Mouse (Mus musculus) cerebellum, adult (tissue): ENCODE results near the gene Layn.
A peak's percentile ranks its signal among the peaks of the same experiment; 100 is the strongest.

Experiments
- ATAC-seq: cut with Nextera tagmentation; 2 replicates; pipeline ENCODE4 v1.9.2; 2017; ENCODE audit warnings: mild to moderate bottlenecking, moderate library complexity, mixed read lengths; ENCODE audit not compliant: insufficient number of reproducible peaks, low FRiP score, low TSS enrichment

The Layn gene

DNA sequence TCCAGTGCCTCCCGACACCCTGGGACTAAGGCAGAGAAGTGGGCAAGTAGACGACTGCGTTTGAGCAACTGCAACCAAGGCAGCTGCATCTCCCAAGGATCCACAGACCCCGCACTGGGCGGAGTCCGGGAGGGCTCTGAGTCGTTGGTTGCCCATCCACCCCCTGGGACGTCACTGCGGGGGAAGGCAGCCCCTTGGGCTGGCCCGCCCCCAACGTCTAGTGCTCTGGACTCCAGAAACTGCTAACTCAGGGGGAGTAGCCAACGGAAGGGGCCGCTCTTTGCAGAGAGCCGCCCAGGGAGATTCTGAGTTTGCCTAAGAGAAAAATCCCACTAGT is at the start of gene Layn:
Gene Layn, minus strand, starts transcription at position 116 of the 337 bp plus-strand sequence.
- ATAC-seq = no peak

DNA sequence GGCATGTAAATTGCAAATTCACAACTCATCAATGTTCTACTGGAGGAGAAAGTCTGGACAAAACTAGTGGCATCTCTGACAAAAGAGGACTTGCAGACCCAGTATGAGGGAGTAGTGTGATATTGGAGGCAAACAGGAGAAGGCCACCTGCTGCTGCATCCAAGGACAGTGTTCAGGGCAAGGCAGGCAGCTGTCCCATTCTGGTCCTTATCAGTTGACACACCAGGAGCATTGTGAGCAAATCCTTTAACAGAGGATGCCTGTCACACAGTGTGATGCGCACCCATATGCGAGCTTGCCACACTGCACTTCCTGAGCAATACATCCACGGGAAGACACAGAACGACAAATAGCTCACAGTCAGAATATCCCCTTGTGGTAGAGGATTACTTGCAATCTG is 37.9 kb upstream of the Layn start:
- ATAC-seq = no peak

DNA sequence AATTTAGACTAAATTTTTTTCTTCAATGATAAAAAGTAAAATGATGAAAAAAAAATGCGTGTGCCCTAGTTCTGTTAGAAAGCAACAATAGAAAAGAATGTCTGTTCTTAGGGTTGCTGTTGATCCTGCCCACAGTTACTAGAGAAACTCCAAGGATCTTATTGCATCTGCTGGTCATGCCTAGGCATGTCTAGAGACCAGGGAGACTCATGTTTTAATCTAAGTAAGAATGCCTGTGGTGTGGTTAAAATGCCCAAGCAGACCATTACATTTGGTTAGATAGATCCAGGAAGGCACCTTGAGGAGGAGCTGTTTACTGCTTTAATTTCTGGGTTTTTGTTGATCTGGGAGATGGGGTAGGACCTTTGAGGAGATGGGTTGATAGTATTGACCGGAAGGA is 28.9 kb upstream of the Layn start:
- ATAC-seq = no peak

DNA sequence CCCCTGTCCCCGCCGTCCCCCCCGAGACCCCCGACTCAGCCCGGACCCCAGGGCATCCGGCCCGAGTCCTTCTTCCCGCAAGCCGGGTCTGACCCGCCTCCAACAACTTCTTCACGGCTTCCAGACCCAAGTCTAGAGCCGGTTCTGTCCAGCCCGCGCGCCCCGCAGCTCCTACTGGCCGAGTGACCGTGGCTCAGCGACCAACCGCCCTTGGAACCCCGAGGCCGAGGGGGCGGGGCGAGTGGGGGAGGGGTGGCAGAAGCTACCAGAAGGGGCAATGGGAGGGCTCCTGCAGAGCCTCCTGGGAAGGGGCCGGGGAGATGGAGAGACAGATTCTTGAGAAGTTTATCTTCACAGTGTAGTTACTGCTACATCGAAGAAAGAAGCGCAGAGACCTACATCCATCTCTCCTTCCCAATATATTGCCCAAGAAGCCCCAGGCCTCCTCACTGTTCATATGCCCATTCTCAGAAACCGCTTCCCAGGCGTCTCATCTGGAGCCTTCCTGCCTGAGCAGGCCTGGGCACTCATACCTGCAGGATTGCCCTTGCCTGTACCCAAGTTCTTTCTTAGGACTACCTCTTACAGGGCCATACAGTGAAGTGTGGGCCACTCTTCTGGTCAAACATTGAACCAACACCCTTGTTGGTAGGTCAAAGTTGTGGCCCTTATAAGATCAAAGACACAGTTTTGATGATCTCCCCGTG is 27.1 kb upstream of the Layn start:
- ATAC-seq = no peak; the same call in 1 of the 2 replicates

DNA sequence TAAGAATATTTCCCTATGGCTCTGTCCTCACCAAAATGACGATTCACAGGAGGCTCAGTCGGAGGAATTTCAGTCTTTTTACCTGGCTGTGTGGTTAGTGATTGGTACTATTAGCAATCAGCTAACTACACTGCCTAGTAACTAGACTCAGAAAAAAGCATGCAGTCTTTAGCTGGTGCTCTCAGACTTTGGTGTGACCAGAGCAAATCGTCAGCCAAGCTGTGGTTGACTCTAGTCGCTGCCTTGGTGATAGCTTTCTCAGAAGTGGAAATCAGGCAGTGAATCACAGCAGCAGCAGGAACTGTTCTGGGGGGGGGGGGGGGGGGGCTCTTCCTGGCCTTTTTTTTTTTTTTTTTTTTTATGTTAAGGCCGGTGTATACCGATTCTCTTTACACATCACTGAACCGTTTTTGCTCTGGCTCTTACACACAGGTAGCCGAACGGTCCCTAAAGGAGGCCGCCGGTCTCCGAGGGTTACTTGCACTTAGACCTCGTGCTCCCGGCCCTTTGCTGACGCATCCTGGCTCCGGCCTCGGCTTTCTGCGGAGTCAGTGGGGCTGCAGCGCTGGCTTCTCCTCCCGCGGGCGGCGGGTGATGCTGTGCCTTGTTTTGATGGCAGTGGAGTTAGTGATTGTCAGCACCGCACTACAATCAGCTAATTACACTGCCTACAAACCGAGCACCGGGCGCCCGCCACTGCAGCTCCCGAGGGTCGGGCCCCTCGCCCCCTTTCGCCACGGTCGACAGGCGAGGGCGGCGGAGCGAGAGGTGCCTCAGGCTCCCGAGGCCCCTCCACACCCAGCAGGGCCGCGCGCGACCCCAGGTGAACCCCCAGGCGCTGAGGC is 26.3 kb upstream of the Layn start:
- no peak for ATAC-seq

DNA sequence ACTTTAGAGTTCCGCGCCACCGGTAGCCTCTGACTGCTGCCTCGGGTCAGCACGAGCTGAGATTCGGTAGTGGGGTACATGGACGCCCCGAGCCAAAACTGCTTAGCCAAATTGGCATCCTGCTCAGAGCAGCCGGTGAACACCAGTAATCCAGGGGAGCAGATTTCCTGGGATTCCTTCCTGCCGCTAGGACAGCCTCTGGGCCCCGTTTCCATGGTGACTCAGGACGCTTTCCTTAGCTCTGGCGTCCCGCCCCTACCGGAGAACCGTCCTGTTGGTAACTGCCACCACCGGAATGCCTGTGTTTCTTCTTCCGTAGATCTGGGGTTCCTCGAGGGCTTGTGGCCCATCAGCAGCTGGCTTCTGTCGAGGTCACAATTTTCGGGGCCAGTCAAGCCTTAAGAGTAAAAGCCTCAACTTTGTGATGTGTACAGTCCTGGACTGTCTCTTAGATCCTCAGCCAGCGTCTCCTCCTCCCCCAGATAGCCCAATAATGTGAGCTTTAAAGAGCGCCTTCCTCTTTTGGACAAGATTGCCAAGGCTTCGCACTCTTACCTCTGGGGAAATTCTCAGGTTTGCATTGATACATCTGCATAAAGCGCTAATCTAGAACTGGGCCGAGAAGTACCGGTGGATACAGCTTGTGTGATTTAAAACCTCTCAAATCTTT is 25.0 kb upstream of the Layn start, which contains the start of gene 4833427G06Rik:
Gene 4833427G06Rik, minus strand, starts transcription at position 323 of the 670 bp plus-strand sequence.
- no peak for ATAC-seq

DNA sequence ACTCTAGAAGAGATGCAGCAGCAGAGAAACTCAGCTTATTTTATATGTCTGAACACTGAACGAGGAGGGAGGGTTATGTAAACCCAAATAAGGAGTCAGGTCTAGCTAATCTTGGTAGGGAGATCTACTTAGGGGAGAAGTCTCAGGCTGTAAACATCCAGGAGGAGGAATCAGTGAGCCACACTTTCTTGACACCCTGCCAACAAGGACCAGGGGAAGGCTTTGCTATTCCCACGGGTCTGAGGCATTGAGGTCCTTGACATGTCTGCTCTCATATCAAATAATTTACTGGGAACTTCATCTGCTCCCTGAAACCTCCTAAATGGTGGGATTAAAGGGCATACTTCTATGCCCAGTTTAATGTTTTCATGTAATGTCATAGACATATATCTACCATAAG is 19.4 kb upstream of the Layn start:
- no peak for ATAC-seq

DNA sequence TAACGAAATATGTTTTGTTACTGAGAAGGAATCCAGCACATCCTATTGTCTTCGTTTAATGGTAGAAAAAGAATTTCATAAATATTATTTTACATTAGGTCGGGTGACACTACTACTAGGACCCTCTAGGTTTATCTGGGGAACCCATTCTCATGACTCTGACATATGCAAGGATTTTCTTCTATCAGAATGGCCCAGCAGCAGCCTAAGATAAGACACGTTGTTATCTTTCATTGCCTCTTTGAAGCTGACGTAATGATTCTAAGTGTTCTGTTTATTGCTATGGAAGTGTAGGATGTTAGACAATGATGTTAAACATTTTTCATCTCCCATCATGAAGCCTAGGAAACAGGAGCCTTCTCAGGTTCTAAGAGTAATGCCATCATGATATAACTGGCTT is 16.8 kb upstream of the Layn start:
- no peak for ATAC-seq

DNA sequence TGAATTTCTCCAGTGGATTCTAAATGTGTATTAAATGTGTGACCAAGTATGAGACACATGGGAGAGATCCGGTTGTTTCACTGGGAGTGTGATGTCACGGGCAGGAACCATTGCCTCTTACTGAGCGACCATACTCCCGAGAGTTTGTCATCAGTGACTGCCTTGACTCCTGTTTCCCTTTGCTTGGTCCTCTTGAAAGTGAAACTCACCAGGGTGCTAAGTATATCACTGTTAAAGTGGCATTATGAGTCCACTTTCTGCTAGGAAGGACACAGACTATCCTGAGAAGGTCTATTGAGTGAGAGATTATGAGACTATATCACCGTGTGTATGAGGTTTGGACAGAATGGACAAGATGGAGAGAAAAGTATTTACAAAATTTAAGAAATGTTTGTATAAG is 4.7 kb upstream of the Layn start:
- no peak for ATAC-seq

DNA sequence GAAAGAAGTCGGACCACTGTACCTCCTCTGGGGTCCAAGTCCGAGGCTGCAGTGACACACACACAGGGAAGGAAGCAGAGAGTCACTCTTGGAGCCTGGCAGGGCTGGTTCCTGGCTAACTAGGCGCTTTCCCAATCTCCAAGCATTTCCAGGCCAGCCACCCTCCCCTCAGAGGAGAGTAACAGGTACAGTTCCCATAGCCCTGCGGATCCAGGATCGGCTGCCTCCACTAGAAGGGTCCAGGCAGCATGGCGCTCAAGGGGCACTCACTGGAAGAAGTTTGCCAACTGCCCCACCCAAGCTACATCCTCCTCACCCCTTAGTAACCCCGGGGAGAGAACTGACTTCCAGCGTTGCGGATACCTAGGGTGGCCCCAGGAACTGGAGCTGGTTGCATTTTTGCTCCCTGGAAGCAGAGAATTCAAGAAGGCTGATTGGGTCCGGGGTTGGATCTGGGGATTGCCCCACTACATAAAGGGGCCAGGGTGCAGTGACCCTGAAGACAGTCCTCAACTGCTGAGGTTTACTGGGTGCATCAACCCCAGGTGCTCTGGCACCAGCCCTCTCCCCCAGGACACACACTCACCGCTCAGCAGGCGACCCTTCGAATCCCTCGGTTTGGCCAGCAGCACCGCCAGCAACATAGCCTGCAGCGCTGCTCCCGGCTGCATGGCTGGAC is 455 bp downstream of the Layn start:
- ATAC-seq = peak; percentile 62

DNA sequence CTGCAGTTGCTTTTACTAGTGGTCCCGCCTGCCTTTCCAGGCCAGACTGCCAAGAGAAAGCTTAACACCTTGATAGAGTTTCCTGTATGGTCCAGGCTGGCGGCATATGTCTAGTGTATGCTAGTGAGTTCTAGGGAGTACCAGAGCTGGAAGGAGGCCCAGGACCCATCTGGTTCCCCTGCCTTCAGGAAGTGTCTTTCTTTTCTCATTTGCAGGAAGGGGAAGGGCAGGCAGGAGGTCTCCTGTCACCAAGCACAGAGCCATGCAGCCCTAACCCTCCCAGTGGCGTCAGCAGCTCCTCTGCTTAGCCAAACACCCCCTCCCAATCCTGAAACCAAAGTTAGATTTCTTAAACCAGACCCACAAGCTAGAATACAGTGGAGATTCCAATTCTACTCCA is 1.1 kb downstream of the Layn start:
- ATAC-seq = peak; percentile 81

DNA sequence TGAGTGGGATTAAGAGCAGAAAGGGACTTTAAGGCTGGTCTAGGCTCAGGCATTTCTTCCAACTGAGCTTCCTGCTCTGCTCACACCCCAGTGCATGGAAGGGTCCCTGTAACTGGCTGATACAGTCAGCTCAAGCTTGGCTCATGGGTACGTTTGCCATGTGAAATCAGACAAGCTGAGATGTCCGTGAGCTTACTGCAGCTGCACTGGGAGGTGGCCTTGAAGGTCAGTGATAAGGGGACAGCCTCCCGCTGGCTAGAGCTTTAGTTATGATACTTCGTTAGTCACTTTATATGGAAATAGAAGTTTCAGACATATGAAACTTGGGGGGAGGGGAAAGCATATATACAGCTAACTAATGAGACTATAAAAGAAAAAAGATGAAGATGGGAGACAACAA is 6.1 kb downstream of the Layn start:
- ATAC-seq = no peak

DNA sequence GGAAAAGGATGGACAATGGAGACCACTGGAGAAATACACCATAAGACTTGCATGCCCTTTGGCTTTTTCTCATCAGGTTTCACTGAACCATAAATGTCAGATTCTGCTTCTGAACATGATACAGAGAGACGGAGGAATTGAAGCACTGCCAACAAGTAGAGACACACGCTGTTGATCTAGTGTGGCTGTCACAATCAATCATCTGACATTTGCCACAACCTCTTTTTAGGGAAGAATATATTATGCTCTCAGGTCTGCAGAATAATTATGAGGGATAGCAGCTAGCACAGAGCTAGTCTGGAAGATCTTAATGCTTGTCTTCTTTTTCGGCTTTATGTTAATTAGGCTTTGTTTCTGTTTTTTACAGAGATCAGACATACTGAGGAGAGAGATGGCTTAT is 8.7 kb downstream of the Layn start:
- no peak for ATAC-seq

DNA sequence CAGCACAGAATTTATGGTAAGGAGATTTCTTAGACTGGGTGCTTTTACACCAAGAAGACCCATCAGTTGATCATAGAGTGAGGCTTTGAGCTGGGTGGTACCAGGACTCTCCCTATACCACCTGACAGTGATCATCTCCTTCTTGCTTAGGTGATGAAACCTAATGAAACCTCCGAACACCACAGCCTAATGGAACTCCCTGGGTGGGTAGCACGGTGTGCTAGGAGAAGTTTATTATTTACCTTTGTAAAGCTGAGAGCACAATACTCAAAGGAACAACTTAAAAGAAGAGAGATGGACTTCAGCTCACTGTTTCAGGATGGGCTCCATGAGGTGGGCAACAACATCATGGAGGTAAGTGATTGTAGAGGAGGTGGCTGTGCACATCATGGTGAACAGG is 16.3 kb downstream of the Layn start, which contains the start of gene Btg4:
Gene Btg4, plus strand, starts transcription at position 301 of the 400 bp plus-strand sequence.
- no peak for ATAC-seq

DNA sequence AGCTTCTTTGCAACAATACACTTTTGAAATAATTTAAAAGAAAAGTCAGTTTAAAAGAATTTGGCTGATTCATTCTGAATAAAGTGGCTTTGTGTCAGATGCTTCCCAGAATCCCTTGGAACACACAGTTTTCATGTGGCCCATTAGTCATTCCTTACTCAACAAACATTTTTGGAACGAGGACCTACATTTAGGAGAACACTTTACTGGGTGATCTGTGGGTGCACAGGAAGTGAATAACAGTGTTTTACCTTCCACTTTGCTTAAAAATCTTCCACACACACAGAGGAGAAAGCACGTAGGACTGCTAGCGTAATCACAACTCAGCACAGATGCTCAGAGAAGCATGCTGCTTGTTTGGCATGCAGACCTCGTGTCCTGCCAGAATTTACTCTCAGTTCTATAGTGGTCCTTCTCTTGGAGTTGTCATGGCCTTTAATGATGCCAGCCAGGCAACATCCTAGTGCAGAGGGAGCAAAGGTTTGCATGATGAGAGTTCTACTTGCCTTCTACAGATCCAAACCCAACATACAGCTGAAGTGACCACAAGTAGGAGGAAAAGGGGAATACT is 17.9 kb downstream of the Layn start:
- no peak for ATAC-seq

DNA sequence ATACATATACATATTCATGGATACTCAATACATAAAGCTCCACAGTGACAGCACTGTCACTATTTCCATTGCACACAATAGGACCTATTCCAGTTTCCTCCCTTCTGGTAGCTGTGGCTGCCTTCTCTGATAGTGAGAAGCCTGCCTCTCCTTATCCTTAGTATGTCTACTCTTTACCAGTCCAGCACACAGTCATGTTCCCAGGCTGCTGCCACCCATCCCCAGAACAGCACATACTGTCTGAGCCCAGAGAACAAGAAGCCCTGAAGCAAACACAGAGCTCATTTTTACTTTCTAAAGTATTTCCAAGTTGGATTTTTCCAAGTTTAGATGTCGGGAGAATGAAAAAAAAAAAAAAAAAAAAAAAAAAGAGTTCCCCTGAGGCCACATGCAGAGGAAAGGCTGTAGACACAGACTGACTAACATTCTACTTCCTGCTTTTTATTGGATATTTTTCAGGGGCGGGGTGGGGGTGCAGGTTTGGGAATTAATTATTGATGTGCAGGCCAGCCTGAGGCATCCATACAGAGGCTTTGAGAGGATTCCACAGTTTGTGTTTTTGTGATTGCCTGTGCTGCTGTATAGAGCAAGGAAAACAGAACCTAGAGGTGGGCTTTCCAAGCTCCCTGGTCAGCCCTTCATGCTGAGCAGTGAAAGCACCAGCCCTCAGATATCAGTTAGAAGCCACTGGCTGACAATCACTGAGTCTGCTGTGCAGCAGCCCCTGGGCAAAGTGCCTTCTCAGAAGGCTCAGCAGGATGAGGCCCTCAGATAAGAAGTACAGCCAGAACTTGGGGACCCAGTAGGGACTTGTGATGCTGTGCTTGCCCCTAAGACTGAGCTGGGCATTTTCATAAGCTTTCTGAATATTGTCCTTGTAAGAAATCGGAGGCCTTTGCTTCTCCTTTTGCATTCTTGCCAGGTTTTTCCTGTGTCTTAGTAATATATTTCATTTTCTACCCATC is 20.3 kb downstream of the Layn start:
- no peak for ATAC-seq

DNA sequence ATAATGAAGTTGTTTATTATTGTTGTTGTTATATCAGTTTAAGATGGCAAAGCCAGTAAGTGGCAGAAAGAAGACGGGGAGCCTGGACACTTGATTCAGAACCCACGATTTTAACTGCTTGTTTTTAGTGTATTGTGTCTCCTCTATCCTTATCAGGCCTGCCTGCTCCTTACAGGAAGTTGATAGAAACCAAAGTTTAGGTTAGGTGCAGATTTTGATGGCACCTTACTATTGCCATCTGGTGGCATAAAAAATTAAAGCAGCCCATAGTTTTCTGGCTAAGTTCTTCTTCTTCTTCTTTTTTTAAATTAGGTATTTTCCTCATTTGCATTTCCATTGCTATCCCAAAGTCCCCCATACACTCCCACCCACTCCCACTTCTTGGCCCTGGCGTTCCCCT is 24.7 kb downstream of the Layn start:
- ATAC-seq = no peak

DNA sequence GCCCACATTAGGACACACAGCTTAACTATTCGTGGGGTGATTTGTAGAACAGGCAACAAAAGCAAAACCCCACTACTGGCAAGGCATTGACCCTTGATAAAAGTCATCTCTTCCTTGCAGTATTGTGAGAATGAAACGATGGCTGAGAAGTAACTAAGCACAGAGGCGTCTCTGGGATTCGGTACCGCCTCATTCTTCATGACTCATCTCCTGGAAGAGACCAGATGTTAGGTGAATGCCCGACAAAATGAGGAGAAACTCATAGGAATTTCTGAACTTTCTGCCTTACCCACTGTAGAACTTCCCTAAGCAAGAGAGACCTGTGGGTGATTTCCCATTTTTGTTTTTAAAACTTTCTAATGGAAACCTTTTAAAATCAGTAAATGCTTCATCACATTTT is 34.8 kb downstream of the Layn start:
- no peak for ATAC-seq

DNA sequence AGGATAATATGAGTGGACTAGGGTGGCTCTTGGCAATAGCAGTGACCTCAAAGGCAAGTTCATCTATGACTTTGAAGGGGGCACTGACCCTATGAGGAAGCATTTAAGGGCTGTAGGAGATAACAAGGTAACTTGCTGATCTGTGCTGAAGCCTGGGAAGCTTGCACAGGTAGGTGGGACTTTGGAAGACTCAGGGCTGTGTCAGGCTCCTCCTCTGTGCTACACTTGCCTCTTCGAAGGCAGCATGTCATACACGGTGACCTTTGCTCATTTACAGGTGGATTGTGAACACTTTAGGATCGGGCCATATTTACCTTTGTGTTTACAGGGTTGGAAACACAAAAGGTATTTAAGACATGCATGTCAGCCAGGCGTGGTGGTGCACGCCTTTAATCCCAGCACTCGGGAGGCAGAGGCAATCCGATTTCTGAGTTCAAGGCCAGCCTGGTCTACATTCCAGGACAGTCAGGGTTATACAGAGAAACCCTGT is 35.4 kb downstream of the Layn start:
- no peak for ATAC-seq
